Comparison of ENCODE assay signal across 8 mouse cellular contexts in the genomic region with DNA sequence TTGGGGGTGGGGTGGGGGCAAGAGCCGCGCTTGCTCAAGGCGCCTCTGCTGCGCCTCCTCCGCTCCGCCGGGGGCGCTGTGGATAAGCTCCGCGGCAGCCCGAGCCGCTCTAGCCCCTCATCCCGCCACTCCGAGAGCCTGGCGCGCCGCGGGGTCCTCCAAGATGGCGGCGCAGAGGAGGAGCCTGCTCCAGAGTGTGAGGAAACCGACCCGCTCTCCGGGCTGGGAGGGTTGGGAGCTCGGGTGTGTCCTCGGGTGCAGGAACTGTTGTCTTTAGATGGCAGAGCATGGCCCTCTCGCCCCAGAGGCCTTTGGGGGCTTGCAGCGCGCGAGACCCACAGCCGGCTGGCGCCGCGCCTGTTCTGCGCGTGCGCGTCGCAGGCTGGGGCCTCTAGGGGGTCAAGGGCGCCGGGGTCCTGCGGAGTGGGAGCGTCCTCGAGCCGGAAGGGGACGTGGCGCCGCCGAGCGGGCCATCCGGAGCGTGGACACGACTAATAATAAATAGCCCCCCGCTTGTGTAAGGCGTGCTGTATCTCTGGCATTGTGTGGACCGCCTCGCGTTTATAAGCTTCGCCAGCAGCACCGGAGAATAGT. TPM values are rescaled to one million over a fixed set of nuclear protein-coding genes. Genes with fewer than 3 reads are reported as not detected.
A peak's percentile ranks its signal among the peaks of the same experiment; 100 is the strongest.
DNase-seq lines count a peak whose midpoint lies in the region; ATAC-seq lines count a peak whose summit lies in the region.

A gene (plus strand): TSS at position 135 of the 594 bp plus-strand sequence.

- peak within 1 kb of the TSS; percentile 61 for H3K4me2 ChIP-seq in hindbrain, embryonic 16.5 days (ENCODE audit: low read length)

- peak within 1 kb of the TSS; percentile 99 for H3K27ac ChIP-seq in hindbrain, embryonic 16.5 days (ENCODE audit: low read depth, low read length)
- peak within 1 kb of the TSS; percentile 95 for H3K27ac ChIP-seq in macrophage

- peaks cover 19% of the 10 kb centered on the region for H3K4me1 ChIP-seq in hindbrain, embryonic 16.5 days (ENCODE audit: control insufficient read depth, insufficient read depth, low read depth, low read length)

- H3K79me2 ChIP-seq in macrophage (ENCODE audit: inconsistent target) = peaks cover 41% of the 10 kb centered on the region

- no peaks in the 10 kb centered on the region for H3K9me3 ChIP-seq in hindbrain, embryonic 16.5 days (ENCODE audit: control insufficient read depth, low read length)

- ATAC-seq in hindbrain, embryonic 16.5 days = peak; percentile 96

- peak; percentile 93 for DNase-seq in T-cell, adult 2 months (ENCODE audit: low spot score)
- DNase-seq in cerebellum, postnatal 36 days = peak; percentile 91 to 93
- DNase-seq in gastrocnemius, adult 18-20 months (ENCODE audit: low spot score) = peak; percentile 91
- peak; percentile 91 to 92 for DNase-seq in left cerebral cortex, adult 18-20 months (ENCODE audit: low spot score in 2 of 2)
- peak; percentile 91 for DNase-seq in right cerebral cortex, adult 18-20 months
- DNase-seq in urinary bladder, postnatal 10 days (ENCODE audit: low spot score) = peak; percentile 65

- no peaks in the 10 kb centered on the region for H3K27me3 ChIP-seq in hindbrain, embryonic 16.5 days (replicated peaks; ENCODE audit: control insufficient read depth, insufficient read depth, low read length)

- peak within 1 kb of the TSS; percentile 71 for H3K4me3 ChIP-seq in hindbrain, embryonic 16.5 days (ENCODE audit: low read length)
- peak within 1 kb of the TSS; percentile 84 for H3K4me3 ChIP-seq in macrophage (ENCODE audit: inconsistent target)

- WGBS in hindbrain, embryonic 16.5 days = under 1% methylated on average over 56 of the region's 59 CpGs
- 1% methylated on average over 46 of the region's 59 CpGs for WGBS in macrophage (ENCODE audit: missing documents)

- peak within 1 kb of the TSS; percentile 86 for H3K9ac ChIP-seq in hindbrain, embryonic 16.5 days (ENCODE audit: low read depth, low read length)

- no peaks in the 10 kb centered on the region for H3K36me3 ChIP-seq in hindbrain, embryonic 16.5 days (ENCODE audit: control insufficient read depth, insufficient read depth, low read length)
- H3K36me3 ChIP-seq in macrophage (ENCODE audit: inconsistent target) = no peaks in the 10 kb centered on the region

RNA-seq across cellular contexts. Expression of the gene that starts here (rescaled TPM):
- total RNA-seq in gastrocnemius, adult 18-20 months (2021) = 10 to 100 TPM; 11.0 to 12.5 TPM
- polyA plus RNA-seq in hindbrain, embryonic 16.5 days (2015; fragmentation: Nextera tagmentation; extraction: Ambion mirVana) = 37.1 and 39.9 TPM in 2 replicates
- 10 to 100 TPM; 23.8 to 25.7 TPM for total RNA-seq in left cerebral cortex, adult 18-20 months (2021)
- total RNA-seq in macrophage (2018; cell fraction: chromatin; rRNA removed) = 10 to 100 TPM in 21 of 26 experiments, 1 to 10 TPM in 5; 4.6 to 61.0 (median 34.9) TPM
- 10 to 100 TPM in 12 of 26 experiments, 1 to 10 TPM in 14; 1.2 to 15.4 (median 9.5) TPM for total RNA-seq in macrophage (2018; cell fraction: cytosol; rRNA removed)
- 10 to 100 TPM in 18 of 26 experiments, 1 to 10 TPM in 8; 4.1 to 64.7 (median 23.5) TPM for total RNA-seq in macrophage (2018; cell fraction: nucleus; rRNA removed)
- 10.5 to 14.4 TPM (median 12.8 TPM) in 3 replicates for polyA plus RNA-seq in macrophage (2018)

Comparison
In these comparisons a context has a peak if more than half of its experiments do, and no peak if none do; other contexts are left out.
1. Peak in every context shown above with its lines: DNase-seq, ATAC-seq, H3K4me3 ChIP-seq and H3K27ac ChIP-seq.